Mouse (Mus musculus): ENCODE measurements around the gene Htr7. TPM values are rescaled to one million over a fixed set of nuclear protein-coding genes. Genes with fewer than 3 reads are reported as not detected.

Htr7 gene
- polyA plus RNA-seq (2012; rRNA removed): 5.4 and 5.5 TPM in 2 replicates

- DNase-seq: peak; percentile 16
- no peak within 1 kb of the TSS for H3K27ac ChIP-seq (ENCODE audit: control insufficient read depth, insufficient read depth, low read length)
- H3K4me3 ChIP-seq (ENCODE audit: control insufficient read depth, insufficient read depth, low read length): peak within 1 kb of the TSS; percentile 21
- H3K27me3 ChIP-seq (ENCODE audit: control insufficient read depth, insufficient read depth, low read length): peaks cover 13% of the 10 kb centered on the region; the same call in 1 of the 2 replicates
- H3K4me1 ChIP-seq (replicated peaks; ENCODE audit: control insufficient read depth, insufficient read depth, low read length): peaks cover 5% of the 10 kb centered on the region
- no peaks in the 10 kb centered on the region for H3K36me3 ChIP-seq (ENCODE audit: control insufficient read depth, insufficient read depth, low read length)
- TF ChIP-seq CTCF (IDR thresholded peaks at IDR 0.05; ENCODE audit: borderline replicate concordance, control insufficient read depth, extremely low read depth, insufficient read depth, low read length, poor library complexity): 0 out of 2 replicates have a peak, but pooled peaks have one; percentile 71
- TF ChIP-seq POLR2A (IDR thresholded peaks at IDR 0.05; ENCODE audit: control insufficient read depth, extremely low read depth, insufficient read depth, low read length, poor library complexity): no peak
- WGBS: 6% methylated on average over 70 of the region's 86 CpGs
Observed at GRCm38 (mm10) chr19:36057231-36057811, at the start of gene Htr7. TSS of gene Htr7 (minus strand) at chr19:36057507.

GRCm38 (mm10) chr19:36103909-36104308 is 46.6 kb upstream of the Htr7 start:
- TF ChIP-seq CTCF (IDR thresholded peaks at IDR 0.05; ENCODE audit: borderline replicate concordance, control insufficient read depth, extremely low read depth, insufficient read depth, low read length, poor library complexity) (no peak), POLR2A (IDR thresholded peaks at IDR 0.05; ENCODE audit: control insufficient read depth, extremely low read depth, insufficient read depth, low read length, poor library complexity) (no peak)
- no peaks in the 10 kb centered on the region for H3K27me3 ChIP-seq (ENCODE audit: control insufficient read depth, insufficient read depth, low read length)
- WGBS: 43% methylated on average over 5 of the region's 5 CpGs

GRCm38 (mm10) chr19:36098916-36099315 is 41.6 kb upstream of the Htr7 start:
- DNase-seq: no peak
- H3K36me3 ChIP-seq (ENCODE audit: control insufficient read depth, insufficient read depth, low read length): peaks cover 6% of the 10 kb centered on the region; the same call in 1 of the 2 replicates
- no peak overlapping the region for H3K27ac ChIP-seq (ENCODE audit: control insufficient read depth, insufficient read depth, low read length)
- H3K27me3 ChIP-seq (ENCODE audit: control insufficient read depth, insufficient read depth, low read length): no peaks in the 10 kb centered on the region
- no peaks in the 10 kb centered on the region for H3K4me1 ChIP-seq (replicated peaks; ENCODE audit: control insufficient read depth, insufficient read depth, low read length)
- TF ChIP-seq POLR2A (IDR thresholded peaks at IDR 0.05; ENCODE audit: control insufficient read depth, extremely low read depth, insufficient read depth, low read length, poor library complexity) (no peak), CTCF (IDR thresholded peaks at IDR 0.05; ENCODE audit: borderline replicate concordance, control insufficient read depth, extremely low read depth, insufficient read depth, low read length, poor library complexity) (no peak)
- H3K4me3 ChIP-seq (ENCODE audit: control insufficient read depth, insufficient read depth, low read length): no peak overlapping the region
- 96% methylated on average over 7 of the region's 7 CpGs for WGBS

More at GRCm38 (mm10) chr19:36103909-36104308, 46.6 kb upstream of the Htr7 start:
- Histone ChIP-seq H3K4me1 (replicated peaks; ENCODE audit: control insufficient read depth, insufficient read depth, low read length) (no peaks in the 10 kb centered on the region), H3K36me3 (ENCODE audit: control insufficient read depth, insufficient read depth, low read length) (peaks cover 6% of the 10 kb centered on the region; the same call in 1 of the 2 replicates), H3K4me3 (ENCODE audit: control insufficient read depth, insufficient read depth, low read length) (no peak overlapping the region), H3K27ac (ENCODE audit: control insufficient read depth, insufficient read depth, low read length) (no peak overlapping the region)
- no peak for DNase-seq

- 95% methylated on average over 1 of the region's 1 CpGs for WGBS
Observed at GRCm38 (mm10) chr19:36098265-36098664, 41.0 kb upstream of the Htr7 start.

GRCm38 (mm10) chr19:36097194-36097593 is 39.9 kb upstream of the Htr7 start:
- no peak for DNase-seq
- H3K36me3 ChIP-seq (ENCODE audit: control insufficient read depth, insufficient read depth, low read length): peaks cover 6% of the 10 kb centered on the region; the same call in 1 of the 2 replicates
- no peaks in the 10 kb centered on the region for H3K4me1 ChIP-seq (replicated peaks; ENCODE audit: control insufficient read depth, insufficient read depth, low read length)
- no peaks in the 10 kb centered on the region for H3K27me3 ChIP-seq (ENCODE audit: control insufficient read depth, insufficient read depth, low read length)
- no peak overlapping the region for H3K27ac ChIP-seq (ENCODE audit: control insufficient read depth, insufficient read depth, low read length)
- TF ChIP-seq CTCF (IDR thresholded peaks at IDR 0.05; ENCODE audit: borderline replicate concordance, control insufficient read depth, extremely low read depth, insufficient read depth, low read length, poor library complexity) (no peak), POLR2A (IDR thresholded peaks at IDR 0.05; ENCODE audit: control insufficient read depth, extremely low read depth, insufficient read depth, low read length, poor library complexity) (no peak)
- no peak overlapping the region for H3K4me3 ChIP-seq (ENCODE audit: control insufficient read depth, insufficient read depth, low read length)
- WGBS: 98% methylated on average over 3 of the region's 3 CpGs

More at GRCm38 (mm10) chr19:36098265-36098664, 41.0 kb upstream of the Htr7 start:
- H3K36me3 ChIP-seq (ENCODE audit: control insufficient read depth, insufficient read depth, low read length): peaks cover 6% of the 10 kb centered on the region; the same call in 1 of the 2 replicates
- no peak overlapping the region for H3K27ac ChIP-seq (ENCODE audit: control insufficient read depth, insufficient read depth, low read length)
- H3K4me3 ChIP-seq (ENCODE audit: control insufficient read depth, insufficient read depth, low read length): no peak overlapping the region
- H3K4me1 ChIP-seq (replicated peaks; ENCODE audit: control insufficient read depth, insufficient read depth, low read length): no peaks in the 10 kb centered on the region
- no peak for DNase-seq
- H3K27me3 ChIP-seq (ENCODE audit: control insufficient read depth, insufficient read depth, low read length): no peaks in the 10 kb centered on the region
- TF ChIP-seq POLR2A (IDR thresholded peaks at IDR 0.05; ENCODE audit: control insufficient read depth, extremely low read depth, insufficient read depth, low read length, poor library complexity): no peak
- no peak for TF ChIP-seq CTCF (IDR thresholded peaks at IDR 0.05; ENCODE audit: borderline replicate concordance, control insufficient read depth, extremely low read depth, insufficient read depth, low read length, poor library complexity)

GRCm38 (mm10) chr19:36090781-36091180 is 33.5 kb upstream of the Htr7 start:
- no peak for DNase-seq
- Histone ChIP-seq H3K4me3 (ENCODE audit: control insufficient read depth, insufficient read depth, low read length) (no peak overlapping the region), H3K36me3 (ENCODE audit: control insufficient read depth, insufficient read depth, low read length) (peaks cover 21% of the 10 kb centered on the region)

More at GRCm38 (mm10) chr19:36090781-36091180, 33.5 kb upstream of the Htr7 start:
- Histone ChIP-seq H3K4me1 (replicated peaks; ENCODE audit: control insufficient read depth, insufficient read depth, low read length) (no peaks in the 10 kb centered on the region), H3K27ac (ENCODE audit: control insufficient read depth, insufficient read depth, low read length) (no peak overlapping the region), H3K27me3 (ENCODE audit: control insufficient read depth, insufficient read depth, low read length) (no peaks in the 10 kb centered on the region)
- TF ChIP-seq CTCF (IDR thresholded peaks at IDR 0.05; ENCODE audit: borderline replicate concordance, control insufficient read depth, extremely low read depth, insufficient read depth, low read length, poor library complexity): no peak
- 40% methylated on average over 5 of the region's 5 CpGs for WGBS

Measured in thymus, adult 2 months (tissue).